In the genomic region with DNA sequence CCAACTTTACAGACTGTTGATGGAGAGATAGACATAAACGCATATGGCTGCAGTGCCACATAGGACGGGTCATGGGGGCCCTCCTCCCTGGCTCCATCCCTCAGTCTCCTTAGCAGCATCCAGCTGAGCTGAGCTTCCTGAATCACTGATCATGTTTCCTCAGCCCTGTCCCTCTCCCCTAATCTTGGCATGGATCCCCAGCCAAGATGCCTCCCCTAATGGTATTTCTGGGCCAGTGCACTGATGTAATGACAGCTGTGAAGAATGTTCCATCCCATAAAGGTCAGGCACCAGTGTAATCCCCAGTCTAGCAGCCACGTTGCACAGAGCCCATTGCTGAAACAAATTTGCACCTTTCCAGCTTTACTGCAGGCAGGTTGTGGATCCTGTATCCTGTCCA, we compare ENCODE assay signal across 21 mouse cellular contexts.
DNase-seq lines count a peak whose midpoint lies in the region; ATAC-seq lines count a peak whose summit lies in the region.
"Had no signal": no experiment of that assay in that cellular context is flagged by ENCODE, and none has a peak within 500 bp of the region (broad histone marks: within the 10 kb centered on the region; RNA-seq: fewer than 3 reads in every experiment).

No protein-coding gene starts in this region.

- H3K36me3 ChIP-seq in embryonic facial prominence, embryonic 14.5 days (ENCODE audit: control insufficient read depth, insufficient read depth, low read length): no peaks in the 10 kb centered on the region
- H3K36me3 ChIP-seq in embryonic facial prominence, embryonic 10.5 days (replicated peaks): no peaks in the 10 kb centered on the region
- H3K36me3 ChIP-seq in neural tube, embryonic 14.5 days (ENCODE audit: control insufficient read depth, insufficient read depth, low read length): no peaks in the 10 kb centered on the region
- H3K36me3 ChIP-seq: forebrain, embryonic 12.5 days; G1E; liver, embryonic 13.5 days; neural tube, embryonic 12.5 days had no signal

- no peaks in the 10 kb centered on the region for H3K4me1 ChIP-seq in embryonic facial prominence, embryonic 14.5 days (ENCODE audit: control insufficient read depth, insufficient read depth, low read length)
- H3K4me1 ChIP-seq in embryonic facial prominence, embryonic 10.5 days: no peaks in the 10 kb centered on the region
- H3K4me1 ChIP-seq in neural tube, embryonic 14.5 days (ENCODE audit: control insufficient read depth, insufficient read depth, low read length): no peaks in the 10 kb centered on the region
- H3K4me1 ChIP-seq: liver, embryonic 13.5 days; neural tube, embryonic 12.5 days had no signal

- no peak overlapping the region for H3K27ac ChIP-seq in embryonic facial prominence, embryonic 14.5 days (replicated peaks; ENCODE audit: low read depth, low read length)
- no peak overlapping the region for H3K27ac ChIP-seq in embryonic facial prominence, embryonic 10.5 days (replicated peaks)
- no peak overlapping the region for H3K27ac ChIP-seq in neural tube, embryonic 14.5 days (ENCODE audit: low read depth, low read length)
- H3K27ac ChIP-seq: forebrain, embryonic 12.5 days; liver, embryonic 13.5 days; neural tube, embryonic 12.5 days; stomach, postnatal 0 days had no signal

- peak; percentile 9 to 40 for DNase-seq in adrenal gland, adult (ENCODE audit: inconsistent age in 2 of 2, low spot score in 1 of 2)
- DNase-seq in adrenal gland, adult 18-20 months (ENCODE audit: low spot score in 2 of 2): no peak
- peak; percentile 2 for DNase-seq in embryonic facial prominence, embryonic 14.5 days (ENCODE audit: low spot score)
- DNase-seq in embryonic facial prominence, embryonic 10.5 days (ENCODE audit: low spot score): no peak
- DNase-seq in neural tube, embryonic 10.5 days (ENCODE audit: extremely low spot score, low spot score): no peak
- DNase-seq in lung, adult 18-20 months: no peak
- DNase-seq: cerebellum, adult 11 months; gastrocnemius, postnatal 14 days; kidney, adult 8-10 months; kidney, postnatal 36 days; liver, embryonic 13.5 days; right cerebral cortex, postnatal 25 days had no signal

- H3K9ac ChIP-seq in embryonic facial prominence, embryonic 14.5 days (ENCODE audit: low read depth, low read length): no peak overlapping the region
- no peak overlapping the region for H3K9ac ChIP-seq in neural tube, embryonic 14.5 days (replicated peaks; ENCODE audit: low read depth, low read length)
- H3K9ac ChIP-seq: forebrain, embryonic 12.5 days; liver, embryonic 13.5 days; neural tube, embryonic 12.5 days had no signal

- no peak for ATAC-seq in embryonic facial prominence, embryonic 14.5 days (ENCODE audit: low read depth)
- peak; percentile 56; the same call in 1 of the 2 replicates for ATAC-seq in neural tube, embryonic 14.5 days (ENCODE audit: low read depth)
- ATAC-seq in granulocyte monocyte progenitor cell, adult 5-6 weeks (replicated peaks; ENCODE audit: poor library complexity, severe bottlenecking): no peak
- ATAC-seq: CD4-positive, CD25-positive, alpha-beta regulatory T cell, adult 4 months; inflammation-experienced regulatory T-cells, adult 6 months; midbrain, embryonic 16.5 days had no signal

- H3K4me2 ChIP-seq in embryonic facial prominence, embryonic 14.5 days (ENCODE audit: low read depth, low read length): no peak overlapping the region
- H3K4me2 ChIP-seq in neural tube, embryonic 14.5 days (ENCODE audit: low read depth, low read length): no peak overlapping the region
- H3K4me2 ChIP-seq: forebrain, embryonic 12.5 days; liver, embryonic 13.5 days; neural tube, embryonic 12.5 days had no signal

- H3K27me3 ChIP-seq in embryonic facial prominence, embryonic 14.5 days (replicated peaks; ENCODE audit: control insufficient read depth, insufficient read depth, low read length): no peaks in the 10 kb centered on the region
- H3K27me3 ChIP-seq in embryonic facial prominence, embryonic 10.5 days (replicated peaks; ENCODE audit: low read depth, poor library complexity, severe bottlenecking): no peaks in the 10 kb centered on the region
- H3K27me3 ChIP-seq in neural tube, embryonic 14.5 days (ENCODE audit: control insufficient read depth, insufficient read depth, low read length): no peaks in the 10 kb centered on the region
- H3K27me3 ChIP-seq: forebrain, embryonic 12.5 days; liver, embryonic 13.5 days; neural tube, embryonic 12.5 days had no signal

- 64% methylated on average over 3 of the region's 3 CpGs for WGBS in embryonic facial prominence, embryonic 14.5 days
- WGBS in embryonic facial prominence, embryonic 10.5 days: 69% methylated on average over 3 of the region's 3 CpGs
- 67% methylated on average over 3 of the region's 3 CpGs for WGBS in neural tube, embryonic 14.5 days

- H3K9me3 ChIP-seq in embryonic facial prominence, embryonic 14.5 days (ENCODE audit: control insufficient read depth, low read length): no peaks in the 10 kb centered on the region
- no peaks in the 10 kb centered on the region for H3K9me3 ChIP-seq in embryonic facial prominence, embryonic 10.5 days
- H3K9me3 ChIP-seq in neural tube, embryonic 14.5 days (ENCODE audit: control insufficient read depth, low read length): no peaks in the 10 kb centered on the region
- H3K9me3 ChIP-seq: forebrain, embryonic 12.5 days; G1E; liver, embryonic 13.5 days; neural tube, embryonic 12.5 days had no signal

- no peak overlapping the region for H3K4me3 ChIP-seq in embryonic facial prominence, embryonic 14.5 days (ENCODE audit: low read depth, low read length)
- H3K4me3 ChIP-seq in embryonic facial prominence, embryonic 10.5 days: no peak overlapping the region
- no peak overlapping the region for H3K4me3 ChIP-seq in neural tube, embryonic 14.5 days (ENCODE audit: low read depth, low read length)
- H3K4me3 ChIP-seq: forebrain, embryonic 12.5 days; liver, embryonic 13.5 days; neural tube, embryonic 12.5 days had no signal

Comparison
In these comparisons a context has a peak if more than half of its experiments do, and no peak if none do; other contexts are left out.
1. DNase-seq: peak in adrenal gland, adult (2 of 2) and embryonic facial prominence, embryonic 14.5 days (single experiment); none in adrenal gland, adult 18-20 months (0 of 2), embryonic facial prominence, embryonic 10.5 days (single experiment), neural tube, embryonic 10.5 days (single experiment) and lung, adult 18-20 months (0 of 2).